Mouse (Mus musculus) cerebellum, adult 11-12 months (tissue): ENCODE results near the gene Slc24a2.

Experiments used
- DNase-seq: peaks from one replicate; pipeline ENCODE4 v3.0.0; 2022

Gene Slc24a2

GRCm38 (mm10) chr4:87041412-87041997 lies 188.8 kb downstream of the Slc24a2 start:
- DNase-seq = no peak

GRCm38 (mm10) chr4:87037592-87037991 lies 192.7 kb downstream of the Slc24a2 start:
- no peak for DNase-seq

GRCm38 (mm10) chr4:87036507-87036906 lies 193.8 kb downstream of the Slc24a2 start:
- no peak for DNase-seq

- no peak for DNase-seq
Measured at GRCm38 (mm10) chr4:87035701-87036100, 194.6 kb downstream of the Slc24a2 start.

- DNase-seq = no peak
Measured at GRCm38 (mm10) chr4:87032632-87033031, 197.6 kb downstream of the Slc24a2 start.

GRCm38 (mm10) chr4:87031076-87031475 lies 199.2 kb downstream of the Slc24a2 start:
- DNase-seq = no peak

GRCm38 (mm10) chr4:87026311-87027151 lies 203.7 kb downstream of the Slc24a2 start:
- DNase-seq = peak; percentile 66

GRCm38 (mm10) chr4:87024556-87024955 lies 205.7 kb downstream of the Slc24a2 start:
- no peak for DNase-seq

GRCm38 (mm10) chr4:87021542-87021941 lies 208.7 kb downstream of the Slc24a2 start:
- DNase-seq = no peak

GRCm38 (mm10) chr4:87019486-87020105 lies 210.7 kb downstream of the Slc24a2 start:
- no peak for DNase-seq

- DNase-seq = no peak
Measured at GRCm38 (mm10) chr4:87018073-87018997, 211.9 kb downstream of the Slc24a2 start.

- no peak for DNase-seq
Measured at GRCm38 (mm10) chr4:87017464-87017863, 212.8 kb downstream of the Slc24a2 start.

GRCm38 (mm10) chr4:87015746-87016145 lies 214.5 kb downstream of the Slc24a2 start:
- no peak for DNase-seq

GRCm38 (mm10) chr4:87013721-87014620 lies 216.3 kb downstream of the Slc24a2 start:
- DNase-seq = no peak

- no peak for DNase-seq
Measured at GRCm38 (mm10) chr4:86992470-86992869, 237.8 kb downstream of the Slc24a2 start.

GRCm38 (mm10) chr4:86989301-86989700 lies 241.0 kb downstream of the Slc24a2 start:
- DNase-seq = no peak

- DNase-seq = no peak
Measured at GRCm38 (mm10) chr4:86987846-86988245, 242.4 kb downstream of the Slc24a2 start.

- DNase-seq = no peak
Measured at GRCm38 (mm10) chr4:86977272-86977671, 253.0 kb downstream of the Slc24a2 start.

GRCm38 (mm10) chr4:86957576-86958411 lies 272.5 kb downstream of the Slc24a2 start:
- peak; percentile 32 for DNase-seq

GRCm38 (mm10) chr4:86955448-86955847 lies 274.8 kb downstream of the Slc24a2 start:
- no peak for DNase-seq

- no peak for DNase-seq
Measured at GRCm38 (mm10) chr4:86953519-86953918, 276.8 kb downstream of the Slc24a2 start.
